Mouse (Mus musculus) left cerebral cortex, postnatal 4 days (tissue): Measurements from ENCODE around the gene Ica1. TPM values are rescaled to one million over a fixed set of nuclear protein-coding genes. Genes with fewer than 3 reads are reported as not detected.

Source experiments
- DNase-seq: peaks from one replicate; pipeline ENCODE4 v3.0.0-alpha.2; 2022
- intact Hi-C: fragments of 180-260 bp; cut with DNase I; formaldehyde crosslinking; loops from one replicate; pipeline ENCODE4 v1.15.1; 2025
- total RNA-seq, 2 experiments: library from RNA; stranded (reverse); gene quantifications; 2 replicates each; pipeline ENCODE4 v1.2.3; 2021

Ica1 gene
- total RNA-seq, 2 experiments from 2014 or later = 63.4 to 64.1 TPM

GRCm38 (mm10) chr6:8744273-8744785 lies 34.0 kb downstream of the Ica1 start:
- intact Hi-C loops = no loop called here
- DNase-seq = no peak

GRCm38 (mm10) chr6:8742449-8742848 lies 35.8 kb downstream of the Ica1 start:
- intact Hi-C loops = no loop called here
- no peak for DNase-seq

DNA sequence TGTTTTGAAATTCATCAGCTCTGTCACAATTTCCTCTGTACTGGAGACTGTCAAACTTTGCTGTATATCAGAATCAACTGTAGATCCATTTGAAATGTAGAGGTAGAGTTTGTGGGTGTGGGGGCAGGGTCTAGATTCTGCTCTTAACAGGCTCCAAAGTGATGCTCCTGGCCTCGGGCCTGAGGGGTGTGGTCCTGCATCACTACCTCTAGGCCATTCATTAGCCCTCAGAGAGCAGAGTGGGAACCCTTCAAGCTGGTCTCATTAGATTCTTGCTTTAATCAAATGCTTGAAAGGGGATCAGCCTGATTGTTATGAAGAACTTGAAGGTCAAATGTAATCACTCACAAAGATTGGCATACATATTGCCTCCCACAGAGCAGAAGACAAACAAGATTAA lies 36.6 kb downstream of the Ica1 start:
- intact Hi-C loops = no loop called here
- DNase-seq = no peak

DNA sequence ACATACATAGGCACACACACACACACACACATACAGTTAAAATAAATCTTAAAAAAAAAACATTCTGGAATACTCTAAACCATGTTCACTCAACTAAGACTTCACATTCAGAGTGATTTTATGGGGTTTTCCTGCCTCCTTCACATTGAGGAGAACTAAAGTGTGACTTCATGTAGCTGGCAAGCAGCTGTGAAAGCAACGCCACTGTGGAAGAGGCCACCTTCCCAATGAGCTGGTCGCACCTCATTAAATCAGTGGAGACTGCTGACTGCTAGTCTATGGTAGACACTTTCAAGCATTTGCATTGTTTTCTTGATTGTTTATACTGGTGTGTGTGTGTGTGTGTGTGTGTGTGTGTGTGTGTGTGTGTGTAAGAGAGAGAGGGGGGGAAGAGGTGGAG lies 38.2 kb downstream of the Ica1 start:
- intact Hi-C loops = no loop called here
- no peak for DNase-seq

DNA sequence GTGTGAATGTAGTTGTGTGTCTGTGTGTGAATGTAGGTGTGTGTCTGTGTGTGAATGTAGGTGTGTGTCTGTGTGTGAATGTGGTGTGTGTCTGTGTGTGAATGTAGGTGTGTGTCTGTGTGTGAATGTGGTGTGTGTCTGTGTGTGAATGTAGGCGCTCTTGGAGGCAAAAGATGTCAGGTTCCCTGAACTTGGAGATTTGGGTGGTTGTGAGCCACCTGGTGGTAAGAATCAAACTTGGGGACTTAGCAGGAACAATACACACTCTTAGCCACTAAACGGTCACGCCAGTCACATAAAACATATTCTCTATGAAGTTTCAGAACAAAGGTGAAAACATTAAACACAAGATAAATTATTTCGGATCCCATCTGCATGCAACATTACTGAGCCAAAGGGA lies 39.9 kb downstream of the Ica1 start:
- DNase-seq = no peak
- intact Hi-C loops = loop anchor here (5.0 to 10.0 kb wide), 3 partner anchors 226 to 1004 kb away; no protein-coding TSS in a partner anchor

DNA sequence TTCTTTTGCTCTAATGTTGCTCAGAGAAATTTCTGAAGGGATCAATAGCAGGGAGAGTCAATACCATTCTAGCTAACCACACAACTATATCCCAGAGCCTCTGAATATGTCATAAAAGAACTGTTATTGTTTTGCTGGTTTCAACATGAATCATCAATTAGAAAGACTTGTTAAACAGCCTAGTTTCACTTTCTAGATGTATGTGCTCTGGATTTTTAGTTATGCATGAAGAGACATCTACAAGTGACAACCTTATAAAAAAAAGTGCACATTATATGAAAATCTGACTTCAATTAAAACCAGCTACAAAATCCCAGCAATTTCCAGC lies 41.8 kb downstream of the Ica1 start:
- intact Hi-C loops = loop anchor here (5.0 to 10.0 kb wide), 3 partner anchors 224 to 1002 kb away; no protein-coding TSS in a partner anchor
- no peak for DNase-seq

- DNase-seq = peak; percentile 79
- intact Hi-C loops = loop anchor here (5.0 to 10.0 kb wide), 3 partner anchors 224 to 1001 kb away; no protein-coding TSS in a partner anchor
These were observed 42.4 kb downstream of the Ica1 start for GRCm38 (mm10) chr6:8735657-8736492.

DNA sequence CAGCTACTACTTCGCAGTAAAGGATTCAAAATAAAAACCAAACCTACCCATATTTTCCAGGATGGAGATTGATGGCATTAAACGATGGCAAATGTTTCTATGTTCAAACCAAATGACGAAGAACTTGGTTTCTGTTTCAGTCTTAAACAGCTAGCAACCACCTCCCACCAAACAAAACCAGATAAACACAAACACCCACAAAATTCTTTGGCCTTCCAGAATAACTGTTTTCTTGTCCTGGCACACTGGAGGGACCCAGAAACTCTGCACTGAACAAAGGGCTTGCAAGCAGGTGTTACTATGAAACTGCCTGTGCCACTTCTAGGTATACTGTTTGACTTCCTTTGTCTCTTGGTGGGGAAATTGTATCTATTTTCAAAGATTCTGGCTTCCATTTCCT lies 43.2 kb downstream of the Ica1 start:
- intact Hi-C loops = loop anchor here (5.0 to 10.0 kb wide), 3 partner anchors 223 to 1000 kb away; no protein-coding TSS in a partner anchor
- no peak for DNase-seq

DNA sequence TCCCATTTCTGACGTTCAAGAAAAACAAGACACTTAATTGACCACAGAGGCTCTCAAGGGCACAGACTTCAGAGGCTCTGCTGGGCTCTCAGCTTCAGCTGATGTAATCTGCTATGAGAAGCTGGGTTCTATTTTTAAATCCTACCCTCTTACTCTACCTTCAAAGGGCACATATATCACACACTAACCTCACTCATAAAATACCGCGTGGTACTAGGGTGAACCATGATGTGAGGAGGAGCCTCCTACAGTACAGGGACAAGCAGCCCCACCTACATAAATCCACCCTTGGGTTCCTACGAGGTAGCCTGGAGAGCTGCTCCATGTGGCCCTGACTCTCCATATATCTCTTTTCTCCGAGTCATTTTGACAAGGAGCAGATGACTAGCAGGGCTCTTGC lies 45.8 kb downstream of the Ica1 start:
- intact Hi-C loops = loop anchor here (10.0 kb wide), 1 partner anchor 998 kb away; no protein-coding TSS in a partner anchor
- no peak for DNase-seq

- intact Hi-C loops = loop anchor here (10.0 kb wide), 1 partner anchor 997 kb away; no protein-coding TSS in a partner anchor
- DNase-seq = no peak
These were observed 46.6 kb downstream of the Ica1 start for GRCm38 (mm10) chr6:8731656-8732191.

GRCm38 (mm10) chr6:8730433-8730832 lies 47.9 kb downstream of the Ica1 start:
- intact Hi-C loops = loop anchor here (10.0 kb wide), 1 partner anchor 996 kb away; no protein-coding TSS in a partner anchor
- DNase-seq = no peak

DNA sequence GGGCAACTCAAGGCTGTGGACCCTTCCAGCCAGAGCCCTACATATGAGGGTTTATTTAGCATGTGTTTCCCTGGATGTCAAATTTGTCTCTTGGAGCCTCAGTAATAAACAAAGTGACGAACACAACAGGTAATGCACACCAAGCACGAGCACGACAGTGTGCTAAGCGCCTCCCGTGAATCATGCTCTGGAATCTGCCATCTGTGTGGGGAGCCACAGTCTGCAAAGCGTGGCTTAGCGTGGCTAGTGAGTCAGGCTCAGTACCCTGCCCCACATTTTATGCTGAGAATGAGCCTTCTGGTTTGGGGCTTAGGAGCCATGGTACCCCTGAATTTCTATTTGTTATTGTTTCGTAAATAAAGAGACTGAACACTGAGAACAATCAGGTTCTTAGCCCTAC lies 50.5 kb downstream of the Ica1 start:
- intact Hi-C loops = no loop called here
- no peak for DNase-seq

DNA sequence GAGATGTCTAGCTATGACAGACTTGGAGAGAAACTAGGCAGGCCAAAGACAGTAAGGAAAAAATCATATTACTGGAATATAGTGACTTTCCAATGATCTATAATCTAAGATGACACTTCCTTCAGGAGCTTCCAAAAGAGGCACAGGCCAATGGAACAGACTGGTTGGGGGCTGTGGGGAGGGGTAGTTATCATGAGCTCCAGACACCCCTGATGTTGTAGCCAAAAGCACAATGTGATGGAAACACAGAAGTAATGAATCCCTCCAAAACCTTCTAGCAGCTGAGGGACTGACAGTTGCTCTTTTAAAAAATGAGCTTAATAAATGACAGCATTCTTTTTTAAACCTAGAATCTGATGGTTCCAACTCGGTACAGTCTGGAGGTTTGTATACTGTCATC lies 52.7 kb downstream of the Ica1 start:
- intact Hi-C loops = no loop called here
- DNase-seq = no peak

GRCm38 (mm10) chr6:8719692-8720091 lies 58.6 kb downstream of the Ica1 start:
- no peak for DNase-seq
- intact Hi-C loops = no loop called here

GRCm38 (mm10) chr6:8717967-8718366 lies 60.3 kb downstream of the Ica1 start:
- intact Hi-C loops = no loop called here
- DNase-seq = no peak

DNA sequence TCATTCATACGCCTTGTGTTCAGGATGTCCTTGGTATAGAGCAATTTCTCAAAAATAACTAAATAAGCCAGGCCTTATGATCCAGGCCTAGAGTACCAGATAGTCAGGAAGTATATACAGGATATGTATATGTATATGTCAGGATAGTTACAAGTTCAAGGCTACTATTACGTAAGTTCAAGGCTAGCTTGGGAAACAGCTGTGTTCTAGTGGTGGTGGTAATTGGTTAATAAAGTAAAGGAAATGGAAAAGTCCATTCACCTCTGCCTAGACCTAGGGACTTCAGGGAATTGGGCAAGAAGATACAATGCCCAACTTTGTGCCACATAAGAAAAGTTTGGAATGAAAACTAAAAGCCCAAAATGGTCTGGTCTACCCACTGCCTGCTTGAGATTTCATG lies 61.7 kb downstream of the Ica1 start:
- no peak for DNase-seq
- intact Hi-C loops = no loop called here

- no peak for DNase-seq
- intact Hi-C loops = no loop called here
These were observed 67.0 kb downstream of the Ica1 start for GRCm38 (mm10) chr6:8711246-8711645.

- intact Hi-C loops = no loop called here
- DNase-seq = peak; percentile 22
These were observed 83.4 kb downstream of the Ica1 start for GRCm38 (mm10) chr6:8694636-8695514.

DNA sequence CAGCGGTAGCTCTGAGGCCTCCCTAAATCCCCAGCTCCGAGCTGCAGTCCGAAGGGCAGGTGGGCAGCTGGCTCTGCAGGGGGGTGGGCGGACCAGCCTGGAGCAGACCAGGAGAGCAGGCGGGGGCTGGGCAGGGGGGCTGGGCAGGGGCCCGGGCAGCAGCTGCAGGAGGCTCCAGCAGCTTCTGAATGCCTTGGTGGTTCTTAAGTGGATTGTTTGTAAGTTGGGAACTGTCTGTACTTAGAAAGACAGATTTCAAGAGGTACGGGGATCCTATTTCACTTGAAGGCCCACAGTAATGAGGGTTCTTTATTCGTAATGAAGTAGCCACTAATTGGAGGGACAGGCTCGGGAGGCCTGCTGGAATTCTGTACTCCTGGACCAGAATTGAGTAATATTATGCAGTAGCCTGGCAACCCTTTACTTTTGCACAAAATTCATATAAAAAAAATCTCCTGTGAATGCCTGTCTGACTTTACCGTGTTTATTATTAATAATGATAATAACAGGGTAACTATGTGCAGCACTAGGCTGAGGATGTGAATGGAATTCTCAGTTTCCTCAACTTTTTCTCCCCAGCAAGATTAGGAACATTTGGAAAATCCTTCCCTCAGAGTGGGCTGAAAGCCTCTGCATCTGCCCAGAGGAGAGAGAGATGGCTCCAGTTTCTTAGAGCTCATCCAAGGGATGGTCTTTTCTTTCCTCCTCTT lies 84.2 kb downstream of the Ica1 start:
- intact Hi-C loops = no loop called here
- DNase-seq = peak; percentile 34

DNA sequence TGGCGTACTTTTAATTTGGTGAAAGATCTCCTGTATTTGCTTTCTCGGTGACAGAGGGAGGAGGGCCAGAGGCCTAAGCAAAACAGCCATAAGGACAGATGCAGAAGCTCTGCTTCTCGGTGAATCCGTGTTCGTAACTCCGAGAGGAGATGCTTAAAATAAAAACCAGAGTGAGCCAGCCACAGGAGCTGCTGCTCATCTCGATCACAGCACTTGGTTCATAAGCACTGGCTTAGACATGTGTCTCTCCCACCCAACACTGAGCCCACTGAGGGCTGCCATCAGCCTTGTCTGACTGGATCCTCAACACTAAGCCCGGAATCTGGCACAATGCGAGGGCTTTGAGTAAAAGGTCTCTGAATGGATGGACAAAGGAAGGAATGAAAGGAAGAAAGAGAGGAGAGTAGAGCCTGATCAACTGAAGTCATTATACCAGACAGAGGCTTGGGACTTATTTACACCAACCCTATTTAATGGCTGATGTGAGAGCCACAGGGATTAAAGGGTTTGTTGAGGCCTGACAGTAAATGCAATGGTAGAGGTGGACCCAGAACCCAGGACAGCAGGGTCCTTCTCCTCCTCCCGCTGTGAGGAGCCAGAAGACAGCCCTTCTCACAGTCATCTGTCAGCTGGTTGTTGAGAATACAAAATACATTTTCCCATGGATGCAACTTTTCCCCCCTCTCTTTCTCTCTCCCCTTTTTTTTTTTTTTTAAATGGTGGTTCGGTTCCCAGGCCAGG lies 85.0 kb downstream of the Ica1 start:
- intact Hi-C loops = no loop called here
- DNase-seq = no peak
